Mouse (Mus musculus) left cerebral cortex, postnatal 14 days (tissue): ENCODE results near the gene Ttn. TPM values are rescaled to one million over a fixed set of nuclear protein-coding genes. Genes with fewer than 3 reads are reported as not detected.
A peak's percentile ranks its signal among the peaks of the same experiment; 100 is the strongest.

Source experiments
- DNase-seq, 2 experiments: peaks; one replicate each; pipeline ENCODE4 v3.0.0; 2021 to 2022; ENCODE audit warnings: low spot score in 2 of 2, mixed read lengths in 1 of 2
- intact Hi-C: fragments of 180-260 bp; cut with DNase I; formaldehyde crosslinking; loops from one replicate; pipeline ENCODE4 v1.15.1; 2025
- total RNA-seq, 2 experiments: library from RNA; stranded (reverse); gene quantifications; 2 replicates each; pipeline ENCODE4 v1.2.3; 2021

Ttn gene
- total RNA-seq, 2 experiments from 2014 or later = 0.64 to 1.8 TPM

DNA sequence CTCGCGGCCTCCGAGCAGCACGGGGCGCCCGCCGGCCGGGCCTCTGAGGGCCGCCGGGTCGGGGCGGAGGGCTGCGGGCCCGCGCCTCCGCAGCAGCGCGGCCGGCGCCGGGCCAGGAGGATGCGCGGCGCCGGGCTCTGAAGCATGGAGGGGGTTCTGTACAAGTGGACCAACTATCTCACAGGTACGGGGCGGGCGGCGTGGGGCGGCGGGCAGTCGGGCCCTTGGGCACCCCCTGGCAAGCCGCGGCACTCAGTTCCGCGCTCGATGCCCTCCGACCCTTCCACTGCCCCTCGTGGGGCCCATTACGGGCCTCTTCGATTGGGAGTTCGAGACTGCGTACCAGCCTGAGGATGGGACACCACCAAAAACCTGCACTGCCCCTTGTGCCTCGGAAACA, 306.9 kb downstream of the Ttn start:
- no peak for DNase-seq
- intact Hi-C loops = no loop called here

DNA sequence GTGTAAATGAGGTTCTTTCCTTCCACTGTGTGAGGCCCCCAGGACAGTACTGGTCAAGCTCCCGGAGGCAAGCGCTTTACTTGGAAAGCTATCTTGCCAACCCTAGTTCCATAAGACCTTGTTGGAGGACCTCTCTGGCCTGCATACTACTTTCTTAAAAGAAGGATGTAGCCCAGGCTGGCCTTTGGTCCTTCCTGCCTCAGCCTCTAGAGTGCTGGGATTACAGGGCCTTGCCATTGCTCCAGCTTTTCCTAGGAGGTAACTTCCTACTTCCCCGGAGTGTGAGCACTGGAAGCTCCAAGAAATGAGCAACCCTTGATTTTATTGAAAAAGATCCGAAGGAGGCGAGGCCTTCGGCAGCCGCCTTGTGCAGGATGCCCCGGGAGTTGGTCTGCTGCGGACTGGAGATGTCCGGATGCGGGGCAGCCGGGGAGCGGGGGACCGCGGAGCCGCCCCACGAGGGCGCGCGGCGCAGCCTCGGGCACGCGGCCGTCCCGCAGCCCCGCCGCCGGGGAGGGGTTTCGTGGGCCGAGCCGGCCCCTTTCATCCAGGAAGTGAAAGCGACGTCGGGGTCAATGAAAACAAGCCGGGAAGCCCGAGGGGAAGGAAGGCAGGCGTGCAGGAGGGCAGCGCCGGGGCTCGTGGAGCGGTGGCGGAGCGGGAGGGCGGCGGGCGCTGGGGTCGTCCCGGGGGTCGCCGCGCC, 307.5 kb downstream of the Ttn start, which contains the start of gene Plekha3:
TSS of gene Plekha3 (plus strand) at position 557 of the 703 bp plus-strand sequence.
- peak; percentile 63 to 86 for DNase-seq
- intact Hi-C loops = no loop called here

DNA sequence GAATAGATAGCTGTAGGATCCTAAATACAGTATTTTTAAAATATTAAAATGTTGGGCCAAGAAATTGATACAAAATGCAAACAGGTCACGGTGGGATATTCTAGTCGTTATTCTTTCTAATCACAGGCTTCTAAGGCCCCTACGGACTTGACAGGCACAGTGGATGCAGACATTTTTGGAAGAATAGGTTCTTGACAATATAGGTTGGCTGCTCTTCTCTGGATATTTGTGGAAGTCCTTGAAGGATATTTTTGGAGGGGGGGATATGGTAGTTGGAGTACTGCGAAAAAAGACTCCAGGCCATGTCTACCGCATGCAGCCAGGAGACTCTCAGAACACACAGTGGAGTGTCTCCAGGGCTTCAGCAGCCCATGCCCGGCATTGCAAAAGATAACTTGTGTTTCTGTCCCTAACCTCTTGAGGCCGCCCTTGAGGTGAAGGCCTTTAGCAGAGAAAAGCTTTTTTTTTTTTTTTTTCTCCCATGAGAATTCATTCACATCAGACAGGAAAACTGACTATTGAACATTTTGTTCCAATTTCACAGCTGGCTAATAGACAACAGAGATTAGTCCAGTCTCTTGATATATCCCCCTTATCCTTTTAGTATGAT, 308.8 kb downstream of the Ttn start:
- DNase-seq = peak in 1 of 2 experiments; percentile 33
- intact Hi-C loops = no loop called here

GRCm38 (mm10) chr2:76672966-76673392, 309.4 kb downstream of the Ttn start, which contains the start of gene Fkbp7:
TSS of gene Fkbp7 (minus strand) at chr2:76673116.
- peak; percentile 88 to 92 for DNase-seq
- intact Hi-C loops = no loop called here

- intact Hi-C loops = no loop called here
- DNase-seq = no peak
These were observed 310.1 kb downstream of the Ttn start for GRCm38 (mm10) chr2:76672134-76672745.

DNA sequence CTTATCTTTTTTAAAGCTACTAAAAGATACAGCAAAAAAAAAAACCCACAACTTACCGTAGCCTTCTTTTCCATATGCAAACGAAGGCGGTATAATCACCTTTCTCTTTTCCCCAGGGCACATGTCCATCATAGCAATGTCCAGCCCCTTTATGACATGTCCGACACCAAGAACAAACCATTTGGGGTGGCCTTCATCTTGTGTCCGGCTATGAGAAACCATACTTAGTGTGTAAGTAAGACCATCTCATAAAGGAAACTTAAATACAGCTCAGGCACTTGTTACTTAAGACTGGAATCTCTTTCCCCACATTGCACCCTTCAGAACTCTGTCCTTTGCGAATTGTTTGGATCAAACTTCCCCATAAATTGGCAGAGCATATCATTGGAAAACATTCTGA, 310.7 kb downstream of the Ttn start:
- intact Hi-C loops = no loop called here
- no peak for DNase-seq

DNA sequence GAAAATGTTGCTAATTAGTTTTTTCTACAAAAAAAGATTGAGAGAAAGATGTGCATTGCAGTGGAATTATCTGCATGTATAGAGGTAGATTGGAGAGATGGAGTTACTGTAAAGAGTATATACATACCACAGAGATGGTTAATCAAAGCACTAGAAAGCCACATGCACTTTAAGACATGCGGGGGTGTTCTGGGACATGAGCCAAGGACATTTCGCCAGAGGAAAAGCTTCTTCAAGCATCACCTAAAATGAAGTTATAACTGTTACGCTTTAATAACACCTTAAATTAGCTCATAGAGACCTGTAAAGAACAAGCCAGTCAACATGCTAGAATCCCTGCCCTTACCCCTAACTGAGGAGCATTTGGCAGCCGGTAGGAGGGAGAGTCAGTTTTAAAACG, 315.1 kb downstream of the Ttn start:
- peak in 1 of 2 experiments; percentile 51 for DNase-seq
- intact Hi-C loops = no loop called here

DNA sequence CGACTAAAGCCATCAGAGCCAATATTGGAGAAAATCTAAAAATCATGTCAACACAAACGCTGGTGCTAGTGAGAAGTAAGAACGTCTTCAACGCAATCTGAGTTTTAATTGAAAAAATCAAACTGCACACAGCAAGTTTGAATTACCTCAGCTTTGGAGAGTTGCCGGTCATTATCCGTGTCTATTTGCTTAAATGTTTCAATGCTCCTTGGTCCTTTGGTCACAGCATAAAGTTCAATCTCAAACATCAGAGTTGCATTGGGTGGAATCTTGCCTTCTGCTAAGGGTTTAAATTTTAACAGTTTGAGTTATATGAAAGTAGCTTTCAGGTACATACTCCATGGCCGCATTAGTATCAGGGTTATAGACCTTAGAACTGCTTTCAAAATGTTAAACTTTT, 316.8 kb downstream of the Ttn start:
- no peak for DNase-seq
- intact Hi-C loops = no loop called here

- no peak for DNase-seq
- intact Hi-C loops = no loop called here
These were observed 322.9 kb downstream of the Ttn start for GRCm38 (mm10) chr2:76659419-76659818.

DNA sequence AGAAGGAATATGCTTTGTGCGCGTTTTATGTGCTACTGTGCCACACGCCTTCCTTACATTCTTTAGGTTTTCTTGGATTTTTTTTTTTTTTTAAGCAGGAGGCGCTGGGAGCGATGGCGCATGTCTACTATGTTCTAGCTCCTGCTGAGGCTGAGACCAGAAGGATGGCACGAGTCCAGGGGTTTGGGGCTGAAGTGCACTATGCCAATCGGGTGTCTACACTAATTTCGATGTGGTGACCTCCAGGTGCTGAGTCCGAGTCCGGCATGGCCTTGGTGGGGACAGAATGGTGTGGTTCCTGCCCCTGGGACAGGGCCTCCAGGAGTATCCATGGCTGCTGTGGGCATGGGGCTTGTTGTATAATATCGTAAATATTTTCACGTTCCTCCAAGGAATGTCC, 323.8 kb downstream of the Ttn start:
- intact Hi-C loops = no loop called here
- no peak for DNase-seq

- intact Hi-C loops = no loop called here
- DNase-seq = no peak
These were observed 326.4 kb downstream of the Ttn start for GRCm38 (mm10) chr2:76655982-76656381.

- intact Hi-C loops = no loop called here
- no peak for DNase-seq
These were observed 326.9 kb downstream of the Ttn start for GRCm38 (mm10) chr2:76655444-76655843.

DNA sequence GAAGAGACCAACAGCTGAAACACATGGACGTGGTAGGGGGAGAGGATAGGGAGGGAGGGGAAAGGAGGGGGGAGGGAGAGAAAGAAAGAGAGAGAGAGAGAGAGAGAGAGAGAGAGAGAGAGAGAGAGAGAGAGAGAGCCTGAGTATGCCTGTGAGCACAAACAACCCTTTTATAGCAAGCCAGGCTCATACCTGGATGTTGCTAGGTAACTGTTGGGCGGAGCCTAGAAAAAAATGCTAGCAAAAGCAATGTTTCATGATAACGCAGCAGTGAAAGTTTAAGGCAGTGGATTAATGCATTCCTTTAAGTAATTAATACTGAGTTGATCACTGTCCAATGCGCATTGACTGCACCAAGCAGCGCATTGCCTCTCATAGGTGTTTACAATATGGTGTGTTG, 327.7 kb downstream of the Ttn start:
- intact Hi-C loops = no loop called here
- no peak for DNase-seq

Other genes with a start within 250 kb of the Ttn start
- gene Ccdc141, start 188.1 kb upstream of the Ttn start, total RNA-seq = 10 to 100 TPM; 23.5 to 34.0 TPM